Mouse (Mus musculus): ENCODE data around the gene Praf2.
A peak's percentile ranks its signal among the peaks of the same experiment; 100 is the strongest.
"Not testable (repeated sequence)": the region's sequence is repeated elsewhere in the genome, so short reads cannot be mapped to it uniquely, and the experiment has no call there.

The Praf2 gene

DNA sequence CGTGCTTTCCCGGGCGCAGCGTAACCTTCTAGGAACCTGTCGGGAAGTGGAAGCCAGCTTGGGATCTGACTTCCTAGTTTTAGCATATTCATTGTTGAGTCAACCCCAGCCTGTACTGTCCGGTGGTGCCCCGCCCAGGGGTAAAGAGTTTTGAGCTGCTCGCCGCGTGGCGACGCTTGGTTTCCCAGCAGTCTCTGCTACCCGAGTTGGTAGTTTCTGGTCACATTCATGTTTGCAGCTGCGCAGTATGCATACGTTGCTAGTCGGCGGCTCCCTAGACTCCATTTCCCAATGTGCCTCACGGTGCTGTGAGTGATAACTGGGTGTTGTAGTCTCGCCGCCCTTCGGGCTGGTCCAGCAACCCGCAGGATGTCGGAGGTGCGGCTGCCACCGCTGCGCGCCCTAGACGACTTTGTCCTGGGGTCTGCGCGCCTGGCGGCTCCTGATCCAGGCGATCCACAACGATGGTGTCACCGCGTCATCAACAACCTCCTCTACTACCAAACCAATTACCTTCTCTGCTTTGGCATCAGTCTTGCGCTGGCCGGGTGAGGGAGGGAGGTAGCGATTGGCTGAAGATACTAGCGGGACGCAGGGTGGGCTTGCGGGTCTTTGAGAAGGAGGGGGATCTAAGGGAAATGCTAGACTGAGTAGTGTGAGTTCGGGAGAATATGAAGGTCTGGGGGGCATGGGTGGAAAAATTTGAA is at the start of gene Praf2:
Praf2 (plus strand) TSS at position 225 of the 707 bp plus-strand sequence.
- DNase-seq (ENCODE audit: low read depth) = peak; percentile 82

- no peak for DNase-seq (ENCODE audit: low read depth)
Observed at GRCm38 (mm10) chrX:7678986-7679385, 49.3 kb upstream of the Praf2 start.

- peak; percentile 54 for DNase-seq (ENCODE audit: low read depth)
Observed at GRCm38 (mm10) chrX:7679405-7680056, 48.7 kb upstream of the Praf2 start.

DNA sequence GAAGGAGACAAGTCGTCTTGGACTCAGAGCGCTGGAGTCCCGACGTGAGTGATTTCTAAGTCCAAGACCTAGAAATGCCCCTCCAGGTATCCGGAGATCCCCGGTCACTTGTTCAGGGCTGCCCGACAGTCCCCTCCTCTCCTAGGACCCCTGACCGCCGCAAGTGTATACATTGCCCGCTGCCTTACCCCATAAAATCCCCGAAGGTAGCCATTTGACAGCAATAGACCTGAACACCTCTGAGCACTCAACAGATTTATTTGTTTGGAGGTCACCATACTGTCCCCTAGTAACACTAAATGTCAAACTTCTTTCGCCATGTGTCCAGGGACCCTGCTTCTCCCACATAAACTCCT is 48.2 kb upstream of the Praf2 start:
- DNase-seq (ENCODE audit: low read depth) = no peak

GRCm38 (mm10) chrX:7680864-7681263 is 47.4 kb upstream of the Praf2 start, which contains the start of gene Magix:
Gene Magix (minus strand): TSS chrX:7681251.
- no peak for DNase-seq (ENCODE audit: low read depth)

DNA sequence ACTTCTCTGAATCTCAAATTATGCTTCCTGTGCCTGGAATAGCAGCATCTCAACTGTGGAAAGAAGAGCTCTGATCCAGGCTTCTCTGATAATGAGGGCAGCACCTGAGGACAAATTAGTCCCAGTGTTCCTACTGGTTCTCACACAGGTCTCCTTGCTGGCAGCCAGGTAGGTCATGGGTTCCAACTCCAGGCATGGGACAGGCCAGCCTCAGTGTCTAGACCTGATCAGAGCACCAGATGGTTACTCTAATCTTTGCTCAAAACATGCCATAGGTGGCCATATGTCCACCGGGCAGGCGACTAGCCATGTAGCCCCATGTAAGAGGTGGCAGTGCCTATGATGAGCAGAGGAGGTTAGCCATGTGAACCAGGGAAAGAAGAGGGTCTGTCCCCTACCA is 39.9 kb upstream of the Praf2 start:
- DNase-seq (ENCODE audit: low read depth) = no peak

- no peak for DNase-seq (ENCODE audit: low read depth)
Observed at GRCm38 (mm10) chrX:7690486-7690885, 37.8 kb upstream of the Praf2 start.

DNA sequence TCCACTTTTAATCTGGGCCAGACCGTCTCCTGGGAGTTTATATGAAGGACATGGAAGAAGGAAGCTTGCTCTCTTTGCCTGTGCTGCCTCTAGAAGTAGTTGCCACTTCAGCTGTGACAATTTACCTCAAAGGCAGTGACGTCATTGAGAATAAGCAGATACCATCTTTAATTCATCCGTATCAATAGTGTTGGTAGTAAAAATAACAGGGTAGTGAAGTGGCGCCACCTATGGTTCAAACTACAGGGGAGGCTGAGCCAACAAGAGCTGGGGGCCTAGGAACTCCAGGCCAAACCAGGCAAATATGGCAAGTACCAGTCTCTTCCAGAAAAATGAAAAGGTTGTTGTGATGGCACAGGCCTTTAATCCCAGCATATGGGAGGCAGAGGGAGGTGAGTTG is 35.4 kb upstream of the Praf2 start:
- DNase-seq (ENCODE audit: low read depth) = no peak

GRCm38 (mm10) chrX:7696520-7696919 is 31.7 kb upstream of the Praf2 start:
- no peak for DNase-seq (ENCODE audit: low read depth)

DNA sequence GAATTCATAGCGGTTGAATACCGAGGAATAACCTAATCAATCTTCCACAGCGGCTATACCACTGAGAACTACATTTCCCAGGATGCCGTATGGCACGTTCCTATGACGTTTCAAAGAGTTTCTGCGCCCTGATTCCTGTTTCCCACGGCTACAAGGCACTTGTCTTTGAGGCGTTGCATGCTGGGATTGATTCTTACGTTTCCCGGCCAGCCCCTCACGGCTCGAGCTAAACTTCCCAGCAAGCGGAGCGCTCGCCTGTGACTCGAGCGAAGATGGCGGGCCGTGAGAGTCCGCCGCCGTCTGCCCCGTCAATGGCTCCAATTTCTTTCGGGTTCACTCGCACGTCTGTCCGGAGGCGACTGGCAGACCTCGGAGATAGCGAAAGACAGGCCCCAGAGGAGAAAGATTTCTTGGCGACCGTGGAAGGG is 31.3 kb upstream of the Praf2 start, which contains the start of gene Gpkow:
Gpkow (plus strand) TSS at position 178 of the 428 bp plus-strand sequence.
- DNase-seq (ENCODE audit: low read depth) = peak; percentile 76

GRCm38 (mm10) chrX:7713764-7714134 is 14.5 kb upstream of the Praf2 start:
- DNase-seq (ENCODE audit: low read depth) = not testable (repeated sequence)

GRCm38 (mm10) chrX:7714135-7714899 is 13.9 kb upstream of the Praf2 start, which contains the start of gene Wdr45:
Gene Wdr45 (plus strand): TSS chrX:7714333.
- DNase-seq (ENCODE audit: low read depth) = peak; percentile 89

DNA sequence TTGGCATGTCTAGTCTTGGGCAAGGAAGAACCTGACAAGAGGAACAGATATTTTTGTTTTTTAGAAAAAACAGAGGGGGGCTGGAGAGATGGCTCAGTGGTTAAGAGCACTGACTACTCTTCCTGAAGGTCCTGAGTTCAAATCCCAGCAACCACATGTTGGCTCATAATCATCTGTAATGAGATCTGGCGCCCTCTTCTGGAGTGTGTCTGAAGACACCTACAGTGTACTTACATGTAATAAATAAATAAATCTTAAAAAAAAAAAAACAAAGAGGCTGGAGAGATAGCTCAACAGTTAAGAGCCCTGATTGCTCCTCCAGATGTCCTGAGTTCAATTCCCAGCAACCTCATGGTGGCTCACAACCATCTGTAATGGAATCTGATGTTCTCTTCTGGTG is 12.2 kb upstream of the Praf2 start:
- DNase-seq (ENCODE audit: low read depth) = not testable (repeated sequence)

GRCm38 (mm10) chrX:7721514-7722281 is 6.5 kb upstream of the Praf2 start, which contains the start of gene Gm45208:
Gene Gm45208 (plus strand): TSS chrX:7722245.
- DNase-seq (ENCODE audit: low read depth) = peak; percentile 55

DNA sequence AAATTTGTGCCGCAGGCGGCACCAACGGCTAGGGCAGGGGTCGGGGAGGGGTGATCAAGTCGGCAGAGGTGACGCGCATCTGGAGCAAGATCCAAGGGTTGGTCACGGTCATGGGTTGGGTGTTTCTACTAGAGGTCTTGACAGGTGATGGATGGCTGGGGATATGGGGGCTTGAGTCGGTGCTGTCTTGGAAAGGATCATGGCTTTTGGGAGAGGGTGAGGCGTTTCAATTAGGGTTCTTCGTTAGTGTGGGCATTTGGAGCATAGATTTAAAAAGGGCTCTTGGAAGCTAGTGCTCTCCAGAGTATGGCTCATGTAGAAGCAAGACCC is 6.0 kb upstream of the Praf2 start:
- no peak for DNase-seq (ENCODE audit: low read depth)

GRCm38 (mm10) chrX:7722691-7723090 is 5.5 kb upstream of the Praf2 start:
- DNase-seq (ENCODE audit: low read depth) = no peak

DNA sequence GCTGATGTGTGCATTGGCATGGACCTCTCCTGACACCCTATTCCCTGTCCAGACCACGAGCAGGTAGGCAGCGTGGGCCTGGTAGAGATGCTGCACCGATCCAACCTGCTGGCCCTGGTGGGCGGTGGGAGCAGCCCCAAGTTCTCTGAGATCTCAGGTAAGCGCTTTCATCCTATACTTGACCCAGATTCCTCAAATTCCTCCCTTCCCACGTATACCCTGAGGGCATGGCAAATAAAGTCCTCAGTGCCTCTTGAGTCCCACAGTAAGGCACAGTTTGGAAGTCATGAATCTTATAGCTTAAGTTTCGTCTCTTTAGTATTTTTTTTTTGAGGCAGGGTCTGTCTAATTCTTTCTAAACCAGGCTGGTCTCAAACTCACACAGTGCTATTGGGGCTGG is 4.1 kb upstream of the Praf2 start:
- DNase-seq (ENCODE audit: low read depth) = no peak

DNA sequence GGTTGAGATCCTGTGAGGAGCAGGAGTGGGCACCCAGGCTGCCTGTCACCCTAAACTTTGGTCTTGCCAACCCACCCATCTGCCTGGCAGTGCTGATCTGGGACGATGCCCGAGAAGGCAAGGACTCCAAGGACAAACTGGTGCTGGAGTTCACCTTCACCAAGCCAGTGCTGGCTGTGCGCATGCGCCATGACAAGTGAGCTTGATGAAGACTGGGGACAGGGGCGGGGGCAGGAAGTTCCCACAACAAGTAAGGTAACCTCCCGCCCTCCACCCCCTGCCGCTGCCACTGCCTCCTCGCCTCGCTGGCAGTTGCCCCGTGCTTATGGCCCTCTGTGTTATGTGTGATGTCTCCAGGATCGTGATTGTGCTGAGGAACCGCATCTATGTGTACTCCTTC is 2.4 kb upstream of the Praf2 start:
- no peak for DNase-seq (ENCODE audit: low read depth)

- no peak for DNase-seq (ENCODE audit: low read depth)
Observed at GRCm38 (mm10) chrX:7727176-7727575, 1.1 kb upstream of the Praf2 start.

GRCm38 (mm10) chrX:7728922-7729265 is 655 bp downstream of the Praf2 start:
- no peak for DNase-seq (ENCODE audit: low read depth)

- DNase-seq (ENCODE audit: low read depth) = no peak
Observed at GRCm38 (mm10) chrX:7733571-7734156, 5.4 kb downstream of the Praf2 start.

Measured in fibroblast of lung, adult 2 months (primary cell).